Mouse (Mus musculus): Measurements from ENCODE around the gene Mtf1.

DNA sequence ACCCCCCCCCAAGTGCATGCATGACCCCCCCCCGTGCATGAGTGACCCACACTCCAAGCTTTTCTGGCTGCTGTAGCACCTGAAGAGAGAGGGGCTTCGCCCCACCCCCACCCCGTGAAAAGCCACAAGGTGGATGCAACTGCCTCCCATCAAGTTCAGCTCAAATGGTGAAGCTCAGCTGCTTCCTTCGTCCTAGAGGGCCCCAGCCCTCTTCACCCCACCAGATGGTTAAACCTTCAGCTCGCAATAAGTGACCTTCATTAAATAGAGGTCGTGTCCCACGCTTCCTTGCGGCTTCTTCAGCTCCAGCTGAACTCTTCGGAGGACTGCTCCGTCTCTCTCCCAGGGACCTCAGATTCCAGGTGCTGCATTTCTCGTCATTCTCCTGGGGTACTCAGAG is 78.7 kb downstream of the Mtf1 start, which contains the start of gene Epha10:
- no peak for TF ChIP-seq CTCF (IDR thresholded peaks at IDR 0.05; ENCODE audit: borderline replicate concordance, insufficient read depth, low read depth, low read length)
- TF ChIP-seq POLR2A (IDR thresholded peaks at IDR 0.05; ENCODE audit: borderline replicate concordance, insufficient read depth, low read length) = no peak

Measured in cerebellum, adult 2 months (tissue).